Mouse (Mus musculus) midbrain, embryonic 13.5 days (tissue): Measurements from ENCODE around the gene Plpp2. TPM values are rescaled to one million over a fixed set of nuclear protein-coding genes. Genes with fewer than 3 reads are reported as not detected.

Experiments
- ATAC-seq: fragments of 200-750 bp; cut with Nextera tagmentation; 2 replicates; pipeline ENCODE4 v1.8.0; 2017; ENCODE audit warnings: mild to moderate bottlenecking, moderate TSS enrichment, moderate library complexity
- H3K27ac ChIP-seq: fragments of 300-500 bp; sonication (generic); 2 replicates; pipeline ENCODE4 v1.5.1; 2015; ENCODE audit warnings: inconsistent platforms, mild to moderate bottlenecking, moderate library complexity
- H3K27me3 ChIP-seq: fragments of 300-500 bp; sonication (generic); 2 replicates; pipeline ENCODE4 v1.6.1; 2015; ENCODE audit warnings: mild to moderate bottlenecking, inconsistent platforms
- H3K36me3 ChIP-seq: fragments of 300-500 bp; sonication (generic); 2 replicates; pipeline ENCODE4 v1.6.1; 2015; ENCODE audit warnings: mild to moderate bottlenecking, inconsistent platforms
- H3K4me1 ChIP-seq: fragments of 300-500 bp; sonication (generic); replicated peaks from 2 replicates; pipeline ENCODE4 v1.6.1; 2015; ENCODE audit warnings: inconsistent platforms
- H3K4me2 ChIP-seq: fragments of 300-500 bp; sonication (generic); replicated peaks from 2 replicates; pipeline ENCODE4 v1.6.1; 2015; ENCODE audit warnings: moderate library complexity, mild to moderate bottlenecking, inconsistent platforms
- H3K4me3 ChIP-seq: fragments of 300-500 bp; sonication (generic); replicated peaks from 2 replicates; pipeline ENCODE4 v1.5.1; 2015; ENCODE audit warnings: mild to moderate bottlenecking, inconsistent platforms
- H3K9ac ChIP-seq: fragments of 300-500 bp; sonication (generic); replicated peaks from 2 replicates; pipeline ENCODE4 v1.6.1; 2015; ENCODE audit warnings: mild to moderate bottlenecking, inconsistent platforms
- H3K9me3 ChIP-seq: fragments of 300-500 bp; sonication (generic); 2 replicates; pipeline ENCODE4 v1.6.1; 2016; ENCODE audit warnings: mild to moderate bottlenecking, inconsistent platforms
- WGBS: fragments of 180-500 bp; shearing (Covaris S2); methylation state at CpG from one replicate; pipeline ENCODE4 v1.1.7; 2015; 5-methylcytosine and 5-hydroxymethylcytosine counted together
- polyA plus RNA-seq: library from polyadenylated mRNA; unstranded; fragments of >200 nt; fragmentation: Nextera tagmentation; extraction: Ambion mirVana; gene quantifications from 2 replicates; pipeline ENCODE4 v1.2.1, GENCODE M21; 2015

The Plpp2 gene
- polyA plus RNA-seq, 1 experiment from 2014 or later = 9.5 TPM

GRCm38 (mm10) chr10:79571314-79571713 lies 37.7 kb upstream of the Plpp2 start:
- Histone ChIP-seq H3K9me3 (no peaks in the 10 kb centered on the region), H3K4me1 (no peaks in the 10 kb centered on the region), H3K27me3 (no peaks in the 10 kb centered on the region), H3K9ac (no peak overlapping the region), H3K4me2 (no peak overlapping the region), H3K4me3 (no peak overlapping the region), H3K36me3 (no peaks in the 10 kb centered on the region), H3K27ac (no peak overlapping the region)
- WGBS = 97% methylated on average over 2 of the region's 2 CpGs
- ATAC-seq = no peak

- Histone ChIP-seq H3K9me3 (no peaks in the 10 kb centered on the region), H3K4me3 (no peak overlapping the region), H3K36me3 (no peaks in the 10 kb centered on the region), H3K4me2 (no peak overlapping the region), H3K27me3 (no peaks in the 10 kb centered on the region), H3K27ac (no peak overlapping the region), H3K4me1 (no peaks in the 10 kb centered on the region), H3K9ac (no peak overlapping the region)
- 95% methylated on average over 5 of the region's 5 CpGs for WGBS
- no peak for ATAC-seq
These were observed 36.3 kb upstream of the Plpp2 start for GRCm38 (mm10) chr10:79569921-79570320.

GRCm38 (mm10) chr10:79559716-79560115 lies 26.1 kb upstream of the Plpp2 start:
- no peaks in the 10 kb centered on the region for H3K27me3 ChIP-seq
- H3K4me3 ChIP-seq = no peak overlapping the region
- peaks cover 6% of the 10 kb centered on the region; the same call in 1 of the 2 replicates for H3K4me1 ChIP-seq
- H3K9ac ChIP-seq = no peak overlapping the region
- H3K9me3 ChIP-seq = no peaks in the 10 kb centered on the region
- no peak overlapping the region for H3K4me2 ChIP-seq
- no peaks in the 10 kb centered on the region for H3K36me3 ChIP-seq
- no peak for ATAC-seq
- WGBS = 93% methylated on average over 2 of the region's 2 CpGs
- H3K27ac ChIP-seq = no peak overlapping the region

GRCm38 (mm10) chr10:79557496-79557895 lies 23.9 kb upstream of the Plpp2 start:
- H3K4me3 ChIP-seq = no peak overlapping the region
- no peak overlapping the region for H3K9ac ChIP-seq
- H3K27me3 ChIP-seq = no peaks in the 10 kb centered on the region
- no peaks in the 10 kb centered on the region for H3K36me3 ChIP-seq
- 97% methylated on average over 5 of the region's 5 CpGs for WGBS
- H3K4me1 ChIP-seq = peaks cover 24% of the 10 kb centered on the region
- H3K4me2 ChIP-seq = no peak overlapping the region
- H3K27ac ChIP-seq = no peak overlapping the region
- no peaks in the 10 kb centered on the region for H3K9me3 ChIP-seq
- ATAC-seq = no peak

- Histone ChIP-seq H3K9ac (no peak overlapping the region), H3K4me1 (peaks cover 28% of the 10 kb centered on the region), H3K9me3 (no peaks in the 10 kb centered on the region), H3K4me3 (no peak overlapping the region), H3K27ac (no peak overlapping the region), H3K27me3 (no peaks in the 10 kb centered on the region), H3K36me3 (no peaks in the 10 kb centered on the region), H3K4me2 (no peak overlapping the region)
- 94% methylated on average over 5 of the region's 5 CpGs for WGBS
- no peak for ATAC-seq
These were observed 23.4 kb upstream of the Plpp2 start for GRCm38 (mm10) chr10:79556951-79557350.

- peak overlapping the region; percentile 91 for H3K4me3 ChIP-seq
- no peaks in the 10 kb centered on the region for H3K27me3 ChIP-seq
- no peak overlapping the region for H3K27ac ChIP-seq
- no peak; the same call in 1 of the 2 replicates for ATAC-seq
- WGBS = 30% methylated on average over 7 of the region's 7 CpGs
- peaks cover 5% of the 10 kb centered on the region for H3K36me3 ChIP-seq
- peak overlapping the region; percentile 93 for H3K4me2 ChIP-seq
- peak overlapping the region; percentile 95 for H3K9ac ChIP-seq
- H3K4me1 ChIP-seq = peaks cover 31% of the 10 kb centered on the region
- H3K9me3 ChIP-seq = no peaks in the 10 kb centered on the region
These were observed 21.7 kb upstream of the Plpp2 start for GRCm38 (mm10) chr10:79555238-79555724.

GRCm38 (mm10) chr10:79554330-79555237 lies 21.0 kb upstream of the Plpp2 start, which contains the start of gene Mier2:
TSS of gene Mier2 (minus strand) at chr10:79555199.
- Histone ChIP-seq H3K9ac (peak within 1 kb of the TSS; percentile 95), H3K4me1 (peaks cover 31% of the 10 kb centered on the region), H3K9me3 (no peaks in the 10 kb centered on the region), H3K4me3 (peak within 1 kb of the TSS; percentile 91), H3K27me3 (no peaks in the 10 kb centered on the region), H3K36me3 (peaks cover 12% of the 10 kb centered on the region), H3K4me2 (peak within 1 kb of the TSS; percentile 93), H3K27ac (peak within 1 kb of the TSS; percentile 77)
- WGBS = under 1% methylated on average over 93 of the region's 108 CpGs
- ATAC-seq = peak; percentile 91

GRCm38 (mm10) chr10:79553691-79554090 lies 20.1 kb upstream of the Plpp2 start:
- Histone ChIP-seq H3K4me1 (peaks cover 31% of the 10 kb centered on the region), H3K4me3 (peak overlapping the region; percentile 91), H3K9me3 (no peaks in the 10 kb centered on the region), H3K4me2 (peak overlapping the region; percentile 93), H3K27ac (no peak overlapping the region), H3K27me3 (no peaks in the 10 kb centered on the region), H3K36me3 (peaks cover 21% of the 10 kb centered on the region), H3K9ac (peak overlapping the region; percentile 95)
- ATAC-seq = no peak
- 44% methylated on average over 10 of the region's 10 CpGs for WGBS

GRCm38 (mm10) chr10:79553176-79553575 lies 19.6 kb upstream of the Plpp2 start:
- Histone ChIP-seq H3K4me2 (peak overlapping the region; percentile 93), H3K9ac (peak overlapping the region; percentile 95; the same call in 1 of the 2 replicates), H3K4me3 (peak overlapping the region; percentile 91; the same call in 1 of the 2 replicates), H3K4me1 (peaks cover 31% of the 10 kb centered on the region), H3K36me3 (peaks cover 26% of the 10 kb centered on the region), H3K27me3 (no peaks in the 10 kb centered on the region), H3K9me3 (no peaks in the 10 kb centered on the region), H3K27ac (no peak overlapping the region)
- no peak for ATAC-seq
- WGBS = 92% methylated on average over 6 of the region's 6 CpGs

- H3K9ac ChIP-seq = no peak overlapping the region
- WGBS = 93% methylated on average over 8 of the region's 8 CpGs
- no peak overlapping the region for H3K27ac ChIP-seq
- H3K4me3 ChIP-seq = no peak overlapping the region
- ATAC-seq = no peak
- H3K4me2 ChIP-seq = no peak overlapping the region
- no peaks in the 10 kb centered on the region for H3K9me3 ChIP-seq
- H3K36me3 ChIP-seq = peaks cover 33% of the 10 kb centered on the region
- H3K4me1 ChIP-seq = peaks cover 31% of the 10 kb centered on the region
- H3K27me3 ChIP-seq = no peaks in the 10 kb centered on the region
These were observed 18.9 kb upstream of the Plpp2 start for GRCm38 (mm10) chr10:79552531-79552930.

- peaks cover 54% of the 10 kb centered on the region for H3K36me3 ChIP-seq
These were observed 16.8 kb upstream of the Plpp2 start for GRCm38 (mm10) chr10:79550366-79550765.

GRCm38 (mm10) chr10:79548971-79549723 lies 15.6 kb upstream of the Plpp2 start:
- 95% methylated on average over 18 of the region's 18 CpGs for WGBS
- H3K4me2 ChIP-seq = no peak overlapping the region
- H3K36me3 ChIP-seq = peaks cover 66% of the 10 kb centered on the region
- no peak for ATAC-seq
- H3K9me3 ChIP-seq = no peaks in the 10 kb centered on the region
- no peaks in the 10 kb centered on the region for H3K27me3 ChIP-seq
- no peak overlapping the region for H3K4me3 ChIP-seq
- peaks cover 23% of the 10 kb centered on the region for H3K4me1 ChIP-seq
- no peak overlapping the region for H3K27ac ChIP-seq
- H3K9ac ChIP-seq = no peak overlapping the region

More at GRCm38 (mm10) chr10:79550366-79550765, 16.8 kb upstream of the Plpp2 start:
- Histone ChIP-seq H3K9me3 (no peaks in the 10 kb centered on the region), H3K27ac (no peak overlapping the region), H3K4me3 (no peak overlapping the region), H3K27me3 (no peaks in the 10 kb centered on the region), H3K9ac (no peak overlapping the region), H3K4me1 (peaks cover 29% of the 10 kb centered on the region), H3K4me2 (no peak overlapping the region)
- ATAC-seq = no peak
- WGBS = 86% methylated on average over 9 of the region's 9 CpGs
